Mouse (Mus musculus) liver, postnatal 0 days (tissue): ENCODE data around the gene Atp9a. TPM values are rescaled to one million over a fixed set of nuclear protein-coding genes. Genes with fewer than 3 reads are reported as not detected.
"Not testable (repeated sequence)": the region's sequence is repeated elsewhere in the genome, so short reads cannot be mapped to it uniquely, and the experiment has no call there.

Source experiments
- ATAC-seq: fragments of 200-750 bp; cut with Nextera tagmentation; 2 replicates; pipeline ENCODE4 v1.8.0; 2017; ENCODE audit warnings: mild to moderate bottlenecking, moderate library complexity
- DNase-seq: peaks from one replicate; pipeline ENCODE4 v3.0.0-alpha.2; 2016
- H3K27ac ChIP-seq: fragments of 300-500 bp; sonication (generic); 2 replicates; pipeline ENCODE4 v1.5.1; 2014; ENCODE audit warnings: antibody characterized with exemption, moderate library complexity, mild to moderate bottlenecking, low read depth
- H3K27me3 ChIP-seq: fragments of 300-500 bp; sonication (generic); 2 replicates; pipeline ENCODE4 v1.6.1; 2014; ENCODE audit warnings: low read length, control low read depth, mixed read lengths; ENCODE audit not compliant: insufficient read depth
- H3K36me3 ChIP-seq: fragments of 300-500 bp; sonication (generic); replicated peaks from 2 replicates; pipeline ENCODE4 v1.6.1; 2014; ENCODE audit warnings: mild to moderate bottlenecking, control low read depth, low read length, moderate library complexity, mixed read lengths; ENCODE audit not compliant: insufficient read depth
- H3K4me1 ChIP-seq: fragments of 300-500 bp; sonication (generic); 2 replicates; pipeline ENCODE4 v1.6.1; 2014; ENCODE audit warnings: antibody characterized with exemption, mild to moderate bottlenecking, control low read depth; ENCODE audit not compliant: insufficient read depth
- H3K4me2 ChIP-seq: fragments of 300-500 bp; sonication (generic); 2 replicates; pipeline ENCODE4 v1.6.1; 2014; ENCODE audit warnings: low read depth, mild to moderate bottlenecking, low read length, moderate library complexity, mixed read lengths
- H3K4me3 ChIP-seq: fragments of 300-500 bp; sonication (generic); 2 replicates; pipeline ENCODE4 v1.5.1; 2014; ENCODE audit warnings: low read depth, low read length
- H3K9ac ChIP-seq: fragments of 300-500 bp; sonication (generic); replicated peaks from 2 replicates; pipeline ENCODE4 v1.6.1; 2014; ENCODE audit warnings: mild to moderate bottlenecking, moderate library complexity
- H3K9me3 ChIP-seq: fragments of 300-500 bp; sonication (generic); 2 replicates; pipeline ENCODE4 v1.6.1; 2016; ENCODE audit warnings: mild to moderate bottlenecking, control low read depth, low read length, mixed read lengths
- CTCF ChIP-seq: sonication (generic); IDR thresholded peaks from 2 replicates; pipeline ENCODE4 v1.5.1; 2016; ENCODE audit warnings: antibody characterized with exemption, low read depth
- EP300 ChIP-seq: IDR thresholded peaks from 2 replicates; pipeline ENCODE4 v1.6.1; 2016; ENCODE audit warnings: antibody characterized with exemption, low read depth, mild to moderate bottlenecking
- WGBS: fragments of 180-500 bp; shearing (Covaris S2); extraction: QIAGEN DNeasy Blood & Tissue Kit; methylation state at CpG from one replicate; pipeline ENCODE4 v1.1.7; 2014; ENCODE audit not compliant: insufficient replicate concordance; 5-methylcytosine and 5-hydroxymethylcytosine counted together
- polyA plus RNA-seq: library from polyadenylated mRNA; unstranded; fragments of >200 nt; fragmentation: Nextera tagmentation; extraction: Ambion mirVana; gene quantifications from 2 replicates; pipeline ENCODE4 v1.2.1, GENCODE M21; 2015

Gene Atp9a
- polyA plus RNA-seq, 1 experiment from 2014 or later = 7.3 TPM

DNA sequence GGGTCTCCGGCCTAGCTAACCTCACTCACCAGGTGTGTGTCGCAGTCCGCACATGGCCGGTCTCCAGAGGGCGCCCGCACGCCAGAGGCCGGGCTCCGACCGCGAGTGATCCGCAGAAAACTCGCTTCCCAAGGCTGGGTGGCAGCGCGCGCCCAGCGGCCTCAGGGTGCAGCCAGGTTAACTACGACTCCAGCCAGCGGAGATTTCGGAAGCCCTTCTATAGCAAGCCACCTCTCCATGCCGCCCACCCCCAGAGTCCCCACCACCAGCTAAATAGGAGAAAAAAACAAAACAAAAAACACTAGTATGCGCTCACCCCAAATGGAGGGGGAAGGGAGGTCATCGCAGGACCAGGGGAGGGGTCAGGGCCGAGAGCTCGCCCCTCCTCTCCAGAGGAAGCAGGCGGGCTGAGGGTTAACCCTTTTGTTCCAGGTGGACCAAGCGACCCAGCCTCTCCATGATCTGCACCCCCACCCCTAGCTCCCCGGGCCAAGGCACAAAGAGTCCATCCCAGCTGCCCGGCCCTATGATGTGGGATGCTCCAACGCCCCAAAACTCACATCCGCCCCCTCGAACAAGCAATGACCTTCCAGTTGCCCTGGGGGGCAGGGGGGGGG, 23.0 kb upstream of the Atp9a start:
- Histone ChIP-seq H3K4me3 (peak overlapping the region; percentile 58), H3K4me2 (peak overlapping the region; percentile 68), H3K9me3 (no peaks in the 10 kb centered on the region), H3K9ac (no peak overlapping the region), H3K27me3 (peaks cover 45% of the 10 kb centered on the region), H3K27ac (peak overlapping the region; percentile 87), H3K4me1 (0 out of 2 replicates have a peak, but pooled peaks cover 2% of the 10 kb centered on the region), H3K36me3 (no peaks in the 10 kb centered on the region)
- TF ChIP-seq EP300 (no peak), CTCF (peak; percentile 73)
- peak; percentile 79 for DNase-seq
- WGBS = 3% methylated on average over 30 of the region's 32 CpGs
- ATAC-seq = peak; percentile 75

DNA sequence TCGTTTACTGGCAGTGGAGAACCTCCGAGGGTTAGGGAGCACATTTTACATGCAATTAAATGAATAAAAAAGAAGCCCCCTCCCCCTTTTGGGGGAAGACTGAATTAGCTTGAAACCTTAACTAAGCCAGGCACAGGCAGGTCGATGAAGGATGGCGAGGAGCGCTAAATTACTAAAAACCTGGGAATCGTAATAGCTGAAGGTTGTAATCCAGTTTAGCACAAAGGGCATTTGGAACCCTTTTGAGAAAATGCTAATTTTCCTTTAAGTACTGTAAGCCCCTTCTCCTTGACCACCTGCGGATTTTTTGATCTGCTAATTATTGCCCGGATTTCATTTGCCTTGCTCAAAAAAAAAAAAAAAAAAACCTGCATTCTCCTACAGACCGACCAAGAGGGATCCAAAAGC, 22.3 kb upstream of the Atp9a start:
- 21% methylated on average over 9 of the region's 9 CpGs for WGBS
- ATAC-seq = no peak
- no peaks in the 10 kb centered on the region for H3K36me3 ChIP-seq
- H3K27ac ChIP-seq = no peak overlapping the region
- DNase-seq = no peak
- H3K27me3 ChIP-seq = peaks cover 45% of the 10 kb centered on the region
- H3K4me1 ChIP-seq = 0 out of 2 replicates have a peak, but pooled peaks cover 2% of the 10 kb centered on the region
- no peak for TF ChIP-seq CTCF
- TF ChIP-seq EP300 = no peak
- no peak overlapping the region for H3K9ac ChIP-seq
- no peak overlapping the region for H3K4me3 ChIP-seq
- H3K9me3 ChIP-seq = no peaks in the 10 kb centered on the region
- H3K4me2 ChIP-seq = no peak overlapping the region

DNA sequence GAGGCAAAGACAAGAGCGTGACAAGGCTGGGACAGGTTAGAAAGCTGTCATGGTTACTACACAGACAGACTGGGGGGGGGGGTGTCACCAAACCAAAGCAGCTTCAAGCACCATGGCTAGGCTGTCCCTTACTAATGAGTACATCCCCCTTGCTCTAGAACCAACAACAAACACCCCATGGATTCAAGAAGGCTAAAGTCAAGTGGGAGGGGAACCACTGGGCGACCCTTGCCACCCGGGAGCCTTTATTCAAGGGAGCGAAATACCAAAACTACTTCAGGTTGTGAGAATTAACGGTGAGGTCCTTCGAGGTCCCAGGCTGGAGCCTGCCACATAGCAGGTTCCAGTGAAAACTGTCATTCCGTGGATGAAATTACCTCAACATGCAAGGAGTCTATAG, 21.6 kb upstream of the Atp9a start:
- Histone ChIP-seq H3K4me3 (no peak overlapping the region), H3K4me2 (no peak overlapping the region), H3K27ac (no peak overlapping the region), H3K27me3 (peaks cover 44% of the 10 kb centered on the region), H3K9me3 (no peaks in the 10 kb centered on the region), H3K36me3 (no peaks in the 10 kb centered on the region), H3K9ac (no peak overlapping the region), H3K4me1 (0 out of 2 replicates have a peak, but pooled peaks cover 2% of the 10 kb centered on the region)
- ATAC-seq (no peak), DNase-seq (no peak)
- 17% methylated on average over 7 of the region's 7 CpGs for WGBS
- TF ChIP-seq EP300 = no peak
- no peak for TF ChIP-seq CTCF

DNA sequence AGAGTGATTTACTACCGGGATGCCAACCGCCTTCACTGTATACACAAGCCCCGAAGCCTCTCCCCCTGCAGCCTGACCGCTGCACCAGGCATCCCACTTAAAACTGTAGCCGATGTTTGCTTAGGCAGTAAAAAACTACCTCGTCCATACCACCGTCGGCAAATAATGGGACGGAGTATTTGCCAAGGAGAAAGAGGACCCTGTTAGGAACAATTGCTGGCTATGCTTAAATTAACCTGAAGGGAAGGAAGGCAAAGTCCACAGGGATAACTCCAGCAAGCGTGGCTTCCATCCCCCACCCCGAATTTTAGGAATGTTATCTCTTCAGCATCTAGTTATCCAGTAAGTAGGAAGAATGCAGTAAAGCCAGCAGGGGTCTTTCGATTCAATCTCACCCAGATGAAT, 20.2 kb upstream of the Atp9a start:
- TF ChIP-seq EP300 (no peak), CTCF (no peak)
- 6% methylated on average over 12 of the region's 12 CpGs for WGBS
- Histone ChIP-seq H3K27me3 (peaks cover 32% of the 10 kb centered on the region), H3K4me3 (no peak overlapping the region), H3K27ac (no peak overlapping the region), H3K9ac (no peak overlapping the region), H3K4me1 (0 out of 2 replicates have a peak, but pooled peaks cover 2% of the 10 kb centered on the region), H3K9me3 (no peaks in the 10 kb centered on the region), H3K4me2 (no peak overlapping the region), H3K36me3 (no peaks in the 10 kb centered on the region)
- DNase-seq (no peak), ATAC-seq (no peak)

DNA sequence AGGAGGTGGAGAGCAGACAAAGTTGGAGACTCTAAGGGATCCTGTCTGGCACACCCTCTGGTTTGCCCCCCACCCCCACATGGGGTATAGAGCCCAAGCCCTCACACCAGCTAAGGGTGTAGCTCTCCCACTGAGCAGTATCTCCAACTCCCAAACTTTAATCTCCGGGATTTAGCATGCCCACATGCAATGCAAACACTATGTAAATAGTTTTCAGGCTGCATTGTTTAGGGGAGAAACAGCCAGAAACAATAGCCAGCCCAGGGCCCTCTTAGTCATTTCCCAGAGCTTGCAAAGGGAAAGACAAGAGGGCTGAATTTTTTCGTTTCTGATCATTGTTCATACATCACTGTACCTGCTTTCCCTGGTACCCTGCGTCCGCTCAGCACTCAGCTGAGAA, 19.7 kb upstream of the Atp9a start:
- Histone ChIP-seq H3K4me2 (no peak overlapping the region), H3K27me3 (peaks cover 29% of the 10 kb centered on the region), H3K4me1 (0 out of 2 replicates have a peak, but pooled peaks cover 2% of the 10 kb centered on the region), H3K36me3 (no peaks in the 10 kb centered on the region), H3K9me3 (no peaks in the 10 kb centered on the region), H3K27ac (no peak overlapping the region), H3K4me3 (no peak overlapping the region), H3K9ac (no peak overlapping the region)
- no peak for TF ChIP-seq EP300
- no peak for TF ChIP-seq CTCF
- WGBS = 17% methylated on average over 4 of the region's 4 CpGs
- no peak for ATAC-seq
- no peak for DNase-seq

DNA sequence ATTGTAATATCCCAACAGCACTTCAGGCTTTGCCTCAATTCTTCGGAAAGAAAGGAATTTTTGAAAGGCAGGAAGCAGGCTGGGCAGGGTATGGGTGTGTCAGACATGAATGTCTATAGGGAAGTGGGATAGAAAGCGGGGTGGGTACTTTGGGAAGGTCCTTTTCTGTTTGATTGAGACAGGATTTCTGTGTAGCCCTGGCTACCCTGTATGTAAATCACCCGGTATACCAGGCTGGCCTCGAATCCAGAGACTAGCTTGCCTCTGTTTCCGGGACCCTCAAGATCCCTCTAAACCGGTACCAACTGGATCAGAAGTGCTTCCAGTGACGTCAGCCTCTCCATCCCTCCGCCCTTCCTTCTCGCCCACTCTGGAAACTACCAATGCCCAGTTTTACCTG, 18.9 kb upstream of the Atp9a start:
- no peak overlapping the region for H3K4me2 ChIP-seq
- H3K4me3 ChIP-seq = no peak overlapping the region
- H3K36me3 ChIP-seq = no peaks in the 10 kb centered on the region
- WGBS = 72% methylated on average over 9 of the region's 9 CpGs
- H3K4me1 ChIP-seq = 0 out of 2 replicates have a peak, but pooled peaks cover 2% of the 10 kb centered on the region
- peaks cover 21% of the 10 kb centered on the region for H3K27me3 ChIP-seq
- H3K27ac ChIP-seq = no peak overlapping the region
- ATAC-seq (no peak), DNase-seq (no peak)
- H3K9me3 ChIP-seq = no peaks in the 10 kb centered on the region
- TF ChIP-seq CTCF (no peak), EP300 (no peak)
- no peak overlapping the region for H3K9ac ChIP-seq

DNA sequence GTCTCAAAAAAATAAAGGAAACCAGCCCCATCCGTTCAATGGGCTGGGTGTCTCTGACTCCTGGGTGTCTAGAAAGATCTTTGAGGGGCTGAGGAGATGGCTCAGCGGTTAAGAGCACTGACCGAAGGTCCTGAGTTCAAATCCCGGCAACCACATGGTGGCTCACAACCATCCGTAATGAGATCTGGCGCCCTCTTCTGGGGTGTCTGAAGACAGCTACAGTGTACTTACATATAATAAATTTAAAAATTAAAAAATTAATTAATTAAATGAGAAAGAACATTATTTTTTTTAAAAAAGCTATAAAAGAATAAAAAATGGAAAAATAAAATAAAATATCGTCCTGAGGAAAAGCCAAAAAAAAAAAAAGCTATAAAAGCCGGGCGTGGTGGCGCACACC, 2.2 kb upstream of the Atp9a start:
- not testable (repeated sequence) for DNase-seq, H3K4me2 ChIP-seq, H3K9ac ChIP-seq, H3K4me3 ChIP-seq, H3K27ac ChIP-seq, H3K36me3 ChIP-seq, H3K9me3 ChIP-seq, H3K4me1 ChIP-seq, ATAC-seq
- H3K27me3 ChIP-seq = peaks cover 11% of the 10 kb centered on the region; the same call in 1 of the 2 replicates
- WGBS = 84% methylated on average over 10 of the region's 10 CpGs
